Mouse (Mus musculus): Measurements from ENCODE around the gene Irf4. TPM values are rescaled to one million over a fixed set of nuclear protein-coding genes. Genes with fewer than 3 reads are reported as not detected.
A peak's percentile ranks its signal among the peaks of the same experiment; 100 is the strongest.

Gene Irf4
- polyA plus RNA-seq, 1 experiment: 1.6 TPM

GRCm38 (mm10) chr13:30749557-30750141 is 623 bp downstream of the Irf4 start:
- peak; percentile 11 for DNase-seq
- H3K27me3 ChIP-seq (replicated peaks; ENCODE audit: control insufficient read depth, insufficient read depth, low read length): no peaks in the 10 kb centered on the region

DNA sequence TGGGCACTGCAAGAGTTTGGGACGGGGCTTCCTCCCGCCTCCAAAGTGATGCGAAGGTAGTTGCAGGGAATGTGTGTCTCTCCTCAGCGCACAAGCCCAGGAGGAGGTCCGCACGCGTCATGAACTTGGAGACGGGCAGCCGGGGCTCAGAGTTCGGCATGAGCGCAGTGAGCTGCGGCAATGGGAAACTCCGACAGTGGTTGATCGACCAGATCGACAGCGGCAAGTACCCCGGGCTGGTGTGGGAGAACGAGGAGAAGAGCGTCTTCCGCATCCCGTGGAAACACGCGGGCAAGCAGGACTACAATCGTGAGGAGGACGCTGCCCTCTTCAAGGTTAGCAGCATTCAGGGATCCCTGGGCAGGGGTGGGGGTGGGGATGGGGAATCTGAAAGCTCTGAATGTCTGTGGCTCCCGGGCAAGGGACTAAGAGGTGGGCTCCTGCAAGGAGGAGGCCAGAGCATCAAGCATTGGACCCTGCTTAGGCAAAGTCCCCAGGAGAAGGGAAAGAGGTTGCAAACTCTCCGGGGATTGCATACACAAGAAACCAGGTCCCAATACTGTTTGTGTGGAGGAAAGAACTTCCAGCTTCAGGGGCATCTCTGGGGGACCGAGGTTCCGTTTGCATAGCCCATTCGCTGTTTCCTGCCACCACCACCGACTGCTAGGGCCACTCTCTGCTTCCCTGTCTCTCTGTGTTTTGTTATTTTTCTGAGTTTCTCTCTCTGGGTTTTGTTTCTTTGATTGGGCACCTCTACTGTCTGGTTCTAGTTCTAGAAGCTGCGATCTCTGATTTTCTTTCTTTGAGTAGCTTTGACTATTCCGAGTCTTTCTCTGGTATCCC is 1.7 kb downstream of the Irf4 start:
- 3% methylated on average over 33 of the region's 33 CpGs for WGBS
- peaks cover 7% of the 10 kb centered on the region; the same call in 1 of the 2 replicates for H3K4me1 ChIP-seq (ENCODE audit: control insufficient read depth, insufficient read depth, low read length)
- H3K4me3 ChIP-seq (ENCODE audit: insufficient read depth, low read depth, low read length): peak overlapping the region; percentile 1; the same call in 1 of the 2 replicates
- no peak overlapping the region for H3K27ac ChIP-seq (ENCODE audit: insufficient read depth, low read depth, low read length)
- no peaks in the 10 kb centered on the region for H3K27me3 ChIP-seq (replicated peaks; ENCODE audit: control insufficient read depth, insufficient read depth, low read length)
- H3K36me3 ChIP-seq (ENCODE audit: control insufficient read depth, insufficient read depth, low read length): no peaks in the 10 kb centered on the region
- DNase-seq: peak; percentile 14
- no peak for TF ChIP-seq CTCF (conservative IDR thresholded peaks at IDR 0.05; ENCODE audit: insufficient read depth, insufficient read length, low read depth, low read length)
- no peak for TF ChIP-seq POLR2A (IDR thresholded peaks at IDR 0.05; ENCODE audit: low read depth, low read length)

More at GRCm38 (mm10) chr13:30749557-30750141, 623 bp downstream of the Irf4 start:
- Histone ChIP-seq H3K27ac (ENCODE audit: insufficient read depth, low read depth, low read length) (no peak overlapping the region), H3K4me1 (ENCODE audit: control insufficient read depth, insufficient read depth, low read length) (peaks cover 7% of the 10 kb centered on the region; the same call in 1 of the 2 replicates), H3K4me3 (ENCODE audit: insufficient read depth, low read depth, low read length) (peak overlapping the region; percentile 35; the same call in 1 of the 2 replicates), H3K36me3 (ENCODE audit: control insufficient read depth, insufficient read depth, low read length) (no peaks in the 10 kb centered on the region)
- WGBS: 7% methylated on average over 11 of the region's 11 CpGs
- TF ChIP-seq POLR2A (IDR thresholded peaks at IDR 0.05; ENCODE audit: low read depth, low read length) (no peak), CTCF (conservative IDR thresholded peaks at IDR 0.05; ENCODE audit: insufficient read depth, insufficient read length, low read depth, low read length) (no peak)

DNA sequence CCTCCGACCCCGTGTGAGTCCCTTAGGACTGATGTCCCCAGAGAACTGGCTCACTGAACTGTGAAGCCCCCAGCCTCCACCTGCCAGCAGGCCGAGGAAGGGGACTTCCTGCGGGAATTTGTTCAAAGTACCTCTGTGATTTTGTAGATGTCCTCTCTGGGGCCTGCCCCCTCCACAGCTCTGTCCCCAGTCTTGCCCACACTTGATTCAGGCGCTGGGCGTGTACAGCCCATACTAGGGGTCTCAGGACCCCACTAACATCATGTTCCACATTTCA is 2.2 kb downstream of the Irf4 start:
- no peak for DNase-seq
- Histone ChIP-seq H3K4me1 (ENCODE audit: control insufficient read depth, insufficient read depth, low read length) (peaks cover 7% of the 10 kb centered on the region; the same call in 1 of the 2 replicates), H3K27me3 (replicated peaks; ENCODE audit: control insufficient read depth, insufficient read depth, low read length) (no peaks in the 10 kb centered on the region), H3K27ac (ENCODE audit: insufficient read depth, low read depth, low read length) (no peak overlapping the region), H3K4me3 (ENCODE audit: insufficient read depth, low read depth, low read length) (no peak overlapping the region), H3K36me3 (ENCODE audit: control insufficient read depth, insufficient read depth, low read length) (no peaks in the 10 kb centered on the region)
- TF ChIP-seq CTCF (conservative IDR thresholded peaks at IDR 0.05; ENCODE audit: insufficient read depth, insufficient read length, low read depth, low read length) (no peak), POLR2A (IDR thresholded peaks at IDR 0.05; ENCODE audit: low read depth, low read length) (no peak)
- 40% methylated on average over 6 of the region's 6 CpGs for WGBS

- no peak for DNase-seq
- no peak overlapping the region for H3K4me3 ChIP-seq (ENCODE audit: insufficient read depth, low read depth, low read length)
- H3K27me3 ChIP-seq (replicated peaks; ENCODE audit: control insufficient read depth, insufficient read depth, low read length): no peaks in the 10 kb centered on the region
- no peaks in the 10 kb centered on the region for H3K36me3 ChIP-seq (ENCODE audit: control insufficient read depth, insufficient read depth, low read length)
- WGBS: 71% methylated on average over 4 of the region's 4 CpGs
- H3K4me1 ChIP-seq (ENCODE audit: control insufficient read depth, insufficient read depth, low read length): peaks cover 7% of the 10 kb centered on the region; the same call in 1 of the 2 replicates
- TF ChIP-seq CTCF (conservative IDR thresholded peaks at IDR 0.05; ENCODE audit: insufficient read depth, insufficient read length, low read depth, low read length) (no peak), POLR2A (IDR thresholded peaks at IDR 0.05; ENCODE audit: low read depth, low read length) (no peak)
- no peak overlapping the region for H3K27ac ChIP-seq (ENCODE audit: insufficient read depth, low read depth, low read length)
These were observed 3.7 kb downstream of the Irf4 start for GRCm38 (mm10) chr13:30752581-30753187.

- Histone ChIP-seq H3K36me3 (ENCODE audit: control insufficient read depth, insufficient read depth, low read length) (no peaks in the 10 kb centered on the region), H3K4me3 (ENCODE audit: insufficient read depth, low read depth, low read length) (no peak overlapping the region), H3K4me1 (ENCODE audit: control insufficient read depth, insufficient read depth, low read length) (peaks cover 7% of the 10 kb centered on the region; the same call in 1 of the 2 replicates), H3K27ac (ENCODE audit: insufficient read depth, low read depth, low read length) (no peak overlapping the region), H3K27me3 (replicated peaks; ENCODE audit: control insufficient read depth, insufficient read depth, low read length) (no peaks in the 10 kb centered on the region)
- no peak for TF ChIP-seq POLR2A (IDR thresholded peaks at IDR 0.05; ENCODE audit: low read depth, low read length)
- no peak for TF ChIP-seq CTCF (conservative IDR thresholded peaks at IDR 0.05; ENCODE audit: insufficient read depth, insufficient read length, low read depth, low read length)
- DNase-seq: no peak
- WGBS: 91% methylated on average over 3 of the region's 3 CpGs
These were observed 4.4 kb downstream of the Irf4 start for GRCm38 (mm10) chr13:30753441-30753840.

DNA sequence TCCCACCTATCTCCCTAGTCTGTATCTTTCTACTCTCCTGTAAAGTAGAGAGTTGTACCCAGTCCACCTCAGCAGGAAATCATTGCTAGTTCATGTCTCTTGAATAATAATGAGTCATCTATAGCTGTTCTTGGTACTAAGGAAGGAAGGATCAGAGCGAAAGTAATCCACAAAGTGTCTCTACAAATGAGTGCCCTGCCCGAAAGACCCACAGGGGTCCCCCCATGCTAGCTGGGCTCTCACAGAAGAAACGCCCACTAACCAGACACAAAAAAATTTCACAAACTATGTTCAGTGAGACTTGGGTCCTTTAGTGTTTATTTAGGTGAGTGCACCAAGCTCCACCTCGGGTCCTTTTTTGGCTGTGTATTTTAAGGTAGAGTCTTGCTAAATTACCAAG is 5.0 kb downstream of the Irf4 start:
- Histone ChIP-seq H3K4me1 (ENCODE audit: control insufficient read depth, insufficient read depth, low read length) (peaks cover 7% of the 10 kb centered on the region; the same call in 1 of the 2 replicates), H3K27me3 (replicated peaks; ENCODE audit: control insufficient read depth, insufficient read depth, low read length) (no peaks in the 10 kb centered on the region), H3K36me3 (ENCODE audit: control insufficient read depth, insufficient read depth, low read length) (no peaks in the 10 kb centered on the region), H3K27ac (ENCODE audit: insufficient read depth, low read depth, low read length) (no peak overlapping the region), H3K4me3 (ENCODE audit: insufficient read depth, low read depth, low read length) (no peak overlapping the region)
- DNase-seq: no peak
- no peak for TF ChIP-seq POLR2A (IDR thresholded peaks at IDR 0.05; ENCODE audit: low read depth, low read length)
- no peak for TF ChIP-seq CTCF (conservative IDR thresholded peaks at IDR 0.05; ENCODE audit: insufficient read depth, insufficient read length, low read depth, low read length)
- 84% methylated on average over 4 of the region's 4 CpGs for WGBS
